Comparison of ENCODE assay signal across 9 mouse cellular contexts in genomic region chr1:36473211-36473780, GRCm38 (mm10). TPM values are rescaled to one million over a fixed set of nuclear protein-coding genes. Genes with fewer than 3 reads are reported as not detected.
DNase-seq lines count a peak whose midpoint lies in the region; ATAC-seq lines count a peak whose summit lies in the region.
"Had no signal": no experiment of that assay in that cellular context is flagged by ENCODE, and none has a peak within 500 bp of the region (broad histone marks: within the 10 kb centered on the region; RNA-seq: fewer than 3 reads in every experiment).

No protein-coding gene starts in this region.

- no peak for ATAC-seq in heart, embryonic 16.5 days (replicated peaks; ENCODE audit: extremely low read depth, insufficient read depth, low FRiP score)
- ATAC-seq in hindbrain, embryonic 12.5 days (ENCODE audit: low FRiP score) = no peak
- no peak for ATAC-seq in midbrain, embryonic 11.5 days (ENCODE audit: low FRiP score)

- DNase-seq in heart, postnatal 10 days = no peak
- DNase-seq in midbrain, embryonic 11.5 days (ENCODE audit: low spot score, missing footprints) = no peak
- no peak for DNase-seq in layer of hippocampus, postnatal 25 days (ENCODE audit: extremely low spot score in 1 of 2, low spot score in 1 of 2)
- DNase-seq in thymus, postnatal 0 days (ENCODE audit: low spot score) = no peak
- no peak for DNase-seq in lung, postnatal 14 days

- peaks cover 44% of the 10 kb centered on the region for H3K4me1 ChIP-seq in heart, embryonic 16.5 days (ENCODE audit: control insufficient read depth, insufficient read depth, low read length)
- peaks cover 30% of the 10 kb centered on the region for H3K4me1 ChIP-seq in brown adipose tissue, adult 24 weeks (ENCODE audit: control insufficient read depth, insufficient read depth, insufficient read length, low read length)
- H3K4me1 ChIP-seq in hindbrain, embryonic 12.5 days = peaks cover 50% of the 10 kb centered on the region
- peaks cover 29% of the 10 kb centered on the region for H3K4me1 ChIP-seq in midbrain, embryonic 11.5 days (ENCODE audit: control insufficient read depth, insufficient read depth, low read length)

- peak overlapping the region; percentile 69 for H3K4me3 ChIP-seq in heart, embryonic 16.5 days (ENCODE audit: low read length)
- 0 out of 2 replicates have a peak overlapping the region, but pooled peaks have one; percentile 13 for H3K4me3 ChIP-seq in brown adipose tissue, adult 24 weeks (ENCODE audit: insufficient read depth, low read depth, low read length)
- peak overlapping the region; percentile 12; the same call in 1 of the 2 replicates for H3K4me3 ChIP-seq in hindbrain, embryonic 12.5 days
- H3K4me3 ChIP-seq in midbrain, embryonic 11.5 days (ENCODE audit: low read depth, low read length) = 0 out of 2 replicates have a peak overlapping the region, but pooled peaks have one; percentile 6

- H3K36me3 ChIP-seq in heart, embryonic 16.5 days (ENCODE audit: control insufficient read depth, insufficient read depth) = no peaks in the 10 kb centered on the region
- no peaks in the 10 kb centered on the region for H3K36me3 ChIP-seq in hindbrain, embryonic 12.5 days
- H3K36me3 ChIP-seq in midbrain, embryonic 11.5 days (ENCODE audit: control insufficient read depth, insufficient read depth, low read length) = no peaks in the 10 kb centered on the region

- intact Hi-C loops in heart, postnatal 10 days (cut with DNase I) = loop anchor here (2.0 kb wide), 1 partner anchor 20 kb away; no protein-coding TSS in a partner anchor

- 62% methylated on average over 10 of the region's 10 CpGs for WGBS in heart, embryonic 16.5 days
- WGBS in hindbrain, embryonic 12.5 days = 82% methylated on average over 10 of the region's 10 CpGs
- 85% methylated on average over 10 of the region's 10 CpGs for WGBS in midbrain, embryonic 11.5 days

- H3K4me2 ChIP-seq in heart, embryonic 16.5 days (ENCODE audit: low read depth, low read length) = peak overlapping the region; percentile 87
- H3K4me2 ChIP-seq in hindbrain, embryonic 12.5 days (replicated peaks) = peak overlapping the region; percentile 74
- H3K4me2 ChIP-seq in midbrain, embryonic 11.5 days = peak overlapping the region; percentile 30

- no peaks in the 10 kb centered on the region for H3K9me3 ChIP-seq in heart, embryonic 16.5 days (replicated peaks; ENCODE audit: control insufficient read depth, low read length)
- H3K9me3 ChIP-seq in hindbrain, embryonic 12.5 days (replicated peaks) = no peaks in the 10 kb centered on the region
- no peaks in the 10 kb centered on the region for H3K9me3 ChIP-seq in midbrain, embryonic 11.5 days (ENCODE audit: control insufficient read depth, low read length)
- H3K9me3 ChIP-seq: G1E had no signal

- no peaks in the 10 kb centered on the region for H3K27me3 ChIP-seq in heart, embryonic 16.5 days (ENCODE audit: control insufficient read depth, insufficient read depth, low read length)
- 0 out of 2 replicates have a peak, but pooled peaks cover 5% of the 10 kb centered on the region for H3K27me3 ChIP-seq in hindbrain, embryonic 12.5 days
- H3K27me3 ChIP-seq in midbrain, embryonic 11.5 days (ENCODE audit: control insufficient read depth, insufficient read depth, low read length) = no peaks in the 10 kb centered on the region

- peak overlapping the region; percentile 38; the same call in 1 of the 2 replicates for H3K9ac ChIP-seq in heart, embryonic 16.5 days (ENCODE audit: low read length)
- H3K9ac ChIP-seq in hindbrain, embryonic 12.5 days = no peak overlapping the region; the same call in 1 of the 2 replicates
- H3K9ac ChIP-seq in midbrain, embryonic 11.5 days (ENCODE audit: low read length) = no peak overlapping the region

- H3K27ac ChIP-seq in heart, embryonic 16.5 days (ENCODE audit: low read length) = no peak overlapping the region
- H3K27ac ChIP-seq in brown adipose tissue, adult 24 weeks (replicated peaks; ENCODE audit: low read depth, low read length) = no peak overlapping the region
- H3K27ac ChIP-seq in hindbrain, embryonic 12.5 days = no peak overlapping the region
- no peak overlapping the region for H3K27ac ChIP-seq in midbrain, embryonic 11.5 days (ENCODE audit: low read depth, low read length)

RNA-seq across cellular contexts. Expression of gene Cnnm4, which starts 1.9 kb away (rescaled TPM):
- polyA plus RNA-seq in heart, embryonic 16.5 days (2015; fragmentation: Nextera tagmentation; extraction: Ambion mirVana) = 6.6 and 6.9 TPM in 2 replicates
- 1 to 10 TPM; 3.5 to 4.1 TPM for total RNA-seq in heart, postnatal 10 days (2021)
- 1.5 TPM in 2 replicates for polyA plus RNA-seq in brown adipose tissue, adult 24 weeks (2012; ENCODE audit: insufficient read depth, insufficient read length, missing spikeins)
- polyA plus RNA-seq in hindbrain, embryonic 12.5 days (2016; fragmentation: Nextera tagmentation; extraction: Ambion mirVana) = 11.3 and 11.5 TPM in 2 replicates
- polyA plus RNA-seq in midbrain, embryonic 11.5 days (2014; fragmentation: Nextera tagmentation; extraction: Ambion mirVana) = 9.6 and 11.6 TPM in 2 replicates
- total RNA-seq in layer of hippocampus, postnatal 25 days (2021) = 10 to 100 TPM; 15.8 to 17.9 TPM
- 12.3 and 13.7 TPM in 2 replicates for polyA plus RNA-seq in thymus, postnatal 0 days (2015; fragmentation: Nextera tagmentation; extraction: Ambion mirVana)

RNA-seq across cellular contexts. Expression of gene Lman2l, which starts 28.2 kb away (rescaled TPM):
- polyA plus RNA-seq in heart, embryonic 16.5 days (2015; fragmentation: Nextera tagmentation; extraction: Ambion mirVana) = 47.3 and 50.1 TPM in 2 replicates
- total RNA-seq in heart, postnatal 10 days (2021) = 10 to 100 TPM; 17.3 to 23.8 TPM
- 25.6 and 26.7 TPM in 2 replicates for polyA plus RNA-seq in brown adipose tissue, adult 24 weeks (2012; ENCODE audit: insufficient read depth, insufficient read length, missing spikeins)
- polyA plus RNA-seq in hindbrain, embryonic 12.5 days (2016; fragmentation: Nextera tagmentation; extraction: Ambion mirVana) = 74.3 and 76.7 TPM in 2 replicates
- 35.6 and 35.7 TPM in 2 replicates for polyA plus RNA-seq in midbrain, embryonic 11.5 days (2014; fragmentation: Nextera tagmentation; extraction: Ambion mirVana)
- 10 to 100 TPM; 61.4 to 63.8 TPM for total RNA-seq in layer of hippocampus, postnatal 25 days (2021)
- 51.3 and 52.1 TPM in 2 replicates for polyA plus RNA-seq in thymus, postnatal 0 days (2015; fragmentation: Nextera tagmentation; extraction: Ambion mirVana)

RNA-seq across cellular contexts. Expression of gene Cnnm3, which starts 38.4 kb away (rescaled TPM):
- polyA plus RNA-seq in heart, embryonic 16.5 days (2015; fragmentation: Nextera tagmentation; extraction: Ambion mirVana) = 1.8 and 2.4 TPM in 2 replicates
- 10 to 100 TPM; 15.3 to 18.3 TPM for total RNA-seq in heart, postnatal 10 days (2021)
- 7.2 and 7.3 TPM in 2 replicates for polyA plus RNA-seq in brown adipose tissue, adult 24 weeks (2012; ENCODE audit: insufficient read depth, insufficient read length, missing spikeins)
- 4.5 and 4.6 TPM in 2 replicates for polyA plus RNA-seq in hindbrain, embryonic 12.5 days (2016; fragmentation: Nextera tagmentation; extraction: Ambion mirVana)
- 3.7 and 4.3 TPM in 2 replicates for polyA plus RNA-seq in midbrain, embryonic 11.5 days (2014; fragmentation: Nextera tagmentation; extraction: Ambion mirVana)
- total RNA-seq in layer of hippocampus, postnatal 25 days (2021) = 10 to 100 TPM; 33.2 to 37.5 TPM
- polyA plus RNA-seq in thymus, postnatal 0 days (2015; fragmentation: Nextera tagmentation; extraction: Ambion mirVana) = 3.3 and 3.8 TPM in 2 replicates

Comparison
In these comparisons a context has a peak if more than half of its experiments do, and no peak if none do; other contexts are left out.
1. H3K4me2 ChIP-seq: peak in every context shown above with its lines; median percentile 87 in heart, embryonic 16.5 days; 74 in hindbrain, embryonic 12.5 days; 30 in midbrain, embryonic 11.5 days.
2. H3K4me3 ChIP-seq: peak in every context shown above with its lines; median percentile 69 in heart, embryonic 16.5 days; 13 in brown adipose tissue, adult 24 weeks; 12 in hindbrain, embryonic 12.5 days; 6 in midbrain, embryonic 11.5 days.